Mouse (Mus musculus): ENCODE results near the gene Klhl25. TPM values are rescaled to one million over a fixed set of nuclear protein-coding genes. Genes with fewer than 3 reads are reported as not detected.

Klhl25 gene
- polyA plus RNA-seq, 1 experiment = 24.5 TPM

DNA sequence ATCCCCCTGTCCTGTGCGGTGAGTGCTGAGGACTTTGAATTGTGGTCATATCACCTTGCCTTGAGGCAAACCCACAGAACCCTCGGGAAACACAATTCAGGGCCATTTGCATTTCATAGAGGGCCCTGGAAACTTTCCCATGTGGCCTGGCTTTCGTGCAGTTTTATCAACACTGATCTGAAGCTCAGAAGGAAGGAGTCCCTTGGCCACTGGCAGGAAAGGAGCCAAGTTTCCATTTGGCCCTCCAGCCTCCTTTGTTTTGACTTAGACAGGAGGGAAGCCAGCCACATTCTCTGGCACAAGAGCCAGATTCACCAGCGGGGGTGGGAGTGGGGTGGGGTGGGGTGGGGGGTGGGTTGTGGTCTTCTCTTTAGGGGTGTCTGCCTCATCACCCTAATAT, 41.4 kb upstream of the Klhl25 start:
- 42% methylated on average over 4 of the region's 4 CpGs for WGBS
- Histone ChIP-seq H3K36me3 (ENCODE audit: control insufficient read depth, insufficient read depth, low read length) (no peaks in the 10 kb centered on the region), H3K4me3 (ENCODE audit: control insufficient read depth, insufficient read depth, low read length) (no peak overlapping the region), H3K27ac (ENCODE audit: control insufficient read depth, insufficient read depth, low read length) (no peak overlapping the region), H3K4me1 (replicated peaks; ENCODE audit: control insufficient read depth, insufficient read depth, low read length) (no peaks in the 10 kb centered on the region; the same call in 1 of the 2 replicates), H3K27me3 (ENCODE audit: control insufficient read depth, insufficient read depth, low read length) (no peaks in the 10 kb centered on the region)
- DNase-seq = no peak
- TF ChIP-seq POLR2A (IDR thresholded peaks at IDR 0.05; ENCODE audit: control insufficient read depth, extremely low read depth, insufficient read depth, low read length, poor library complexity) (no peak), CTCF (IDR thresholded peaks at IDR 0.05; ENCODE audit: borderline replicate concordance, control insufficient read depth, extremely low read depth, insufficient read depth, low read length, poor library complexity) (no peak)

- Histone ChIP-seq H3K27ac (ENCODE audit: control insufficient read depth, insufficient read depth, low read length) (no peak overlapping the region), H3K27me3 (ENCODE audit: control insufficient read depth, insufficient read depth, low read length) (no peaks in the 10 kb centered on the region), H3K4me1 (replicated peaks; ENCODE audit: control insufficient read depth, insufficient read depth, low read length) (no peaks in the 10 kb centered on the region), H3K36me3 (ENCODE audit: control insufficient read depth, insufficient read depth, low read length) (no peaks in the 10 kb centered on the region), H3K4me3 (ENCODE audit: control insufficient read depth, insufficient read depth, low read length) (no peak overlapping the region)
- TF ChIP-seq POLR2A (IDR thresholded peaks at IDR 0.05; ENCODE audit: control insufficient read depth, extremely low read depth, insufficient read depth, low read length, poor library complexity) (no peak), CTCF (IDR thresholded peaks at IDR 0.05; ENCODE audit: borderline replicate concordance, control insufficient read depth, extremely low read depth, insufficient read depth, low read length, poor library complexity) (peak; percentile 43; the same call in 1 of the 2 replicates)
- 89% methylated on average over 17 of the region's 17 CpGs for WGBS
- no peak for DNase-seq
Measured at GRCm38 (mm10) chr7:75807460-75808304, 40.4 kb upstream of the Klhl25 start.

DNA sequence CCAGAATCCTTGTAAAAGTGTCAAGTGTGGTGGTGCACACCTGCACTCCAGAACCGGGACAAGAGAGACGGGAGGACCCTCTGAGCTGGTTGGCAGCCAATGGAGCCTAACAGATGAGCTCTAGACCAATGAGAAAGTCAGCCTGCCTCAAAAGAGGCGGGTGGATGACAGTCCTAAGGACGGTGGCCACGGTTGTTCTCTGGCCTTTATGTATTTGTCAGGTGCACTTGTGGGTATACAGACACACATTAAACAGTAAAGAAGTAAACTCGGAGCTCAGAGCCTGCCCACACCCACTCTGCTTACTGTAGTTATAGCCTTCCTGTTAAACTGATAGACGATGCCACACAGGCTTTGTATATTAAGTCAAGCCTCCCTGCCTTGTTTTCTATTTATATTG, 27.4 kb upstream of the Klhl25 start:
- no peaks in the 10 kb centered on the region for H3K27me3 ChIP-seq (ENCODE audit: control insufficient read depth, insufficient read depth, low read length)
- peaks cover 11% of the 10 kb centered on the region for H3K4me1 ChIP-seq (replicated peaks; ENCODE audit: control insufficient read depth, insufficient read depth, low read length)
- H3K36me3 ChIP-seq (ENCODE audit: control insufficient read depth, insufficient read depth, low read length) = no peaks in the 10 kb centered on the region
- DNase-seq = no peak
- WGBS = 79% methylated on average over 7 of the region's 7 CpGs
- H3K27ac ChIP-seq (ENCODE audit: control insufficient read depth, insufficient read depth, low read length) = no peak overlapping the region
- TF ChIP-seq POLR2A (IDR thresholded peaks at IDR 0.05; ENCODE audit: control insufficient read depth, extremely low read depth, insufficient read depth, low read length, poor library complexity) = no peak
- no peak for TF ChIP-seq CTCF (IDR thresholded peaks at IDR 0.05; ENCODE audit: borderline replicate concordance, control insufficient read depth, extremely low read depth, insufficient read depth, low read length, poor library complexity)
- no peak overlapping the region for H3K4me3 ChIP-seq (ENCODE audit: control insufficient read depth, insufficient read depth, low read length)

DNA sequence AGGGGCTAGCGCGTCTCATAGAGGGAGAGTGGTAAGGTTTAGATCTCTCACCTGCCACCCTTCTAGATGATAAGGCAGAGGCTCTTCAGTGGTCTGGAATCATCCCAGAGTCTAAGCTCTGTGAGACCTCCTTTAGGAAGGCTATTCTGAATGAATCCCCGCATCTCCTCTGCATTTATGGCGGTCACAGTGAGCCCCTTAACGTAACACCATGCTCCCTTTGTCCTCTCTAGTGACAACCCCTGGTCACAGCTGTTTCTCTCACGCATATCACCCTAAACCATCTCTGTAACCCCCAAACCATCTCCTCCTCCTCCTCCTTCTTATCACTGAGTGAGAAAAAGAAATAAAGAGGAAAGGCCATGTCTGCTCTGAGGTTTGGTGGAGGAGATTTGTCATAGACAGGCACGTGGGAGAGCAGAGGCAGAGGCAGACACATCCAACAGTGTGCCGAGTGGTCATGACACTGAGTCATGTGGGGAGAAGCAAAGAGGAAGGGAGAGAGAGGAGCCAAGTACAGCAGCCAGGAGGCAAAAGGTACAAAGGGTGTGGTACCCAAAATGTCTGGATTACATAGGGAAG, 25.9 kb upstream of the Klhl25 start:
- no peak overlapping the region; the same call in 1 of the 2 replicates for H3K27ac ChIP-seq (ENCODE audit: control insufficient read depth, insufficient read depth, low read length)
- no peaks in the 10 kb centered on the region for H3K36me3 ChIP-seq (ENCODE audit: control insufficient read depth, insufficient read depth, low read length)
- peaks cover 11% of the 10 kb centered on the region for H3K4me1 ChIP-seq (replicated peaks; ENCODE audit: control insufficient read depth, insufficient read depth, low read length)
- WGBS = 70% methylated on average over 8 of the region's 8 CpGs
- no peaks in the 10 kb centered on the region for H3K27me3 ChIP-seq (ENCODE audit: control insufficient read depth, insufficient read depth, low read length)
- no peak for DNase-seq
- no peak overlapping the region for H3K4me3 ChIP-seq (ENCODE audit: control insufficient read depth, insufficient read depth, low read length)
- TF ChIP-seq POLR2A (IDR thresholded peaks at IDR 0.05; ENCODE audit: control insufficient read depth, extremely low read depth, insufficient read depth, low read length, poor library complexity) (no peak), CTCF (IDR thresholded peaks at IDR 0.05; ENCODE audit: borderline replicate concordance, control insufficient read depth, extremely low read depth, insufficient read depth, low read length, poor library complexity) (no peak)

DNA sequence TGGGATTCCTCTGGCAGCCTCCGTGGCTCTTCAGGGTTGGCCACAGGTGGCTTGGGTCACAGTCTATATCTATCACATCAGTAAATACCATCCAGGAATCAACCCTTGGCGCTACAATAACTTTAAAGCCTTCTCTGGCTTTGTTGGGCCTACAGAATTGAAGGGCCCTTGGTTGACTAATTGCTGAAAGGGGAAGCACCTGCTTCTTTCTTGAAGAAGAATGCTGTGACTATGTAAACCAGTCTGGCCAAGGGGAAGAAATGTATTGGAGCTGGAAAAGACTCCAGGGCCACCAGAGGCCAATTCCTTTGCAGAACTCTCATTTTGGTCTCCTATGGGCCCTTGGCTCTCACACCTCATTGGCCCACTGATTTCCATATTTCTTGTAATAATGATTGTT, 25.0 kb upstream of the Klhl25 start:
- Histone ChIP-seq H3K4me1 (replicated peaks; ENCODE audit: control insufficient read depth, insufficient read depth, low read length) (peaks cover 11% of the 10 kb centered on the region), H3K36me3 (ENCODE audit: control insufficient read depth, insufficient read depth, low read length) (no peaks in the 10 kb centered on the region), H3K27ac (ENCODE audit: control insufficient read depth, insufficient read depth, low read length) (no peak overlapping the region), H3K27me3 (ENCODE audit: control insufficient read depth, insufficient read depth, low read length) (no peaks in the 10 kb centered on the region), H3K4me3 (ENCODE audit: control insufficient read depth, insufficient read depth, low read length) (no peak overlapping the region)
- TF ChIP-seq POLR2A (IDR thresholded peaks at IDR 0.05; ENCODE audit: control insufficient read depth, extremely low read depth, insufficient read depth, low read length, poor library complexity) = no peak
- no peak for TF ChIP-seq CTCF (IDR thresholded peaks at IDR 0.05; ENCODE audit: borderline replicate concordance, control insufficient read depth, extremely low read depth, insufficient read depth, low read length, poor library complexity)
- no peak for DNase-seq
- 69% methylated on average over 2 of the region's 2 CpGs for WGBS

- Histone ChIP-seq H3K4me3 (ENCODE audit: control insufficient read depth, insufficient read depth, low read length) (no peak overlapping the region), H3K36me3 (ENCODE audit: control insufficient read depth, insufficient read depth, low read length) (no peaks in the 10 kb centered on the region), H3K4me1 (replicated peaks; ENCODE audit: control insufficient read depth, insufficient read depth, low read length) (peaks cover 3% of the 10 kb centered on the region), H3K27ac (ENCODE audit: control insufficient read depth, insufficient read depth, low read length) (no peak overlapping the region), H3K27me3 (ENCODE audit: control insufficient read depth, insufficient read depth, low read length) (no peaks in the 10 kb centered on the region)
- 90% methylated on average over 3 of the region's 4 CpGs for WGBS
- no peak for DNase-seq
- TF ChIP-seq CTCF (IDR thresholded peaks at IDR 0.05; ENCODE audit: borderline replicate concordance, control insufficient read depth, extremely low read depth, insufficient read depth, low read length, poor library complexity) (no peak), POLR2A (IDR thresholded peaks at IDR 0.05; ENCODE audit: control insufficient read depth, extremely low read depth, insufficient read depth, low read length, poor library complexity) (no peak)
Measured at GRCm38 (mm10) chr7:75826360-75827103, 21.6 kb upstream of the Klhl25 start.

Data from thymus, adult 2 months (tissue).